Mouse (Mus musculus): ENCODE measurements at regions not wholly inside any gene's neighbourhood (a gene's known extent, or its start where the extent isn't known, plus 50 kb on each side); places are given as distances from the start of the nearest gene placed in this dataset.
A peak's percentile ranks its signal among the peaks of the same experiment; 100 is the strongest.

DNA sequence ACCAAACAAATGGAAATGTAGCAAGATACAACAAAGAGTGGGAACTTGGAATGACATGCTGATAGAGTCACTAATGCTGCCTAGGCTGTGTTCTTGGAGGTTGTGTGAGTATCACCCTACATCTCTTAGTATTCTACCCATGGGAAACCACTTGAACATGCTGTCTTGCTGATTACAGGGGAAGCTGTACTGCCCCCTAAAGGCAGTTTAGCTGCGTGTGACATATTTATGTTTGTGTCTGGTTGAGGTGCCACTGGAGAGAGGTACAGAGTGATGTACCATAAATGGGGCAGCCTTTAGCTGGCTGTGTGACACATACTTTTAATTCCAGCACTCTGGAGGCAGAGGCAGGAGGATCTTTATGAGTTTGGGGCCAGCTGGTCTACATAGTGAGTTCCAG lies 73.0 kb upstream of the Vps8 start:
- H3K9ac ChIP-seq (ENCODE audit: low read depth, low read length): no peak overlapping the region
- H3K4me3 ChIP-seq (ENCODE audit: low read depth, low read length): no peak overlapping the region
- no peaks in the 10 kb centered on the region for H3K27me3 ChIP-seq (replicated peaks; ENCODE audit: control insufficient read depth, insufficient read depth, low read length)
- 61% methylated on average over 1 of the region's 1 CpGs for WGBS
- no peaks in the 10 kb centered on the region for H3K36me3 ChIP-seq (ENCODE audit: control insufficient read depth, insufficient read depth, low read length)
- peaks cover 17% of the 10 kb centered on the region; the same call in 1 of the 2 replicates for H3K4me1 ChIP-seq (ENCODE audit: control insufficient read depth, insufficient read depth, low read length)
- no peak overlapping the region for H3K4me2 ChIP-seq (ENCODE audit: low read depth, low read length)
- DNase-seq (ENCODE audit: low spot score): no peak
- no peak overlapping the region for H3K27ac ChIP-seq (replicated peaks; ENCODE audit: low read depth, low read length)
- no peaks in the 10 kb centered on the region for H3K9me3 ChIP-seq (ENCODE audit: control insufficient read depth, low read length)
- no peak for ATAC-seq (ENCODE audit: low read depth)

DNA sequence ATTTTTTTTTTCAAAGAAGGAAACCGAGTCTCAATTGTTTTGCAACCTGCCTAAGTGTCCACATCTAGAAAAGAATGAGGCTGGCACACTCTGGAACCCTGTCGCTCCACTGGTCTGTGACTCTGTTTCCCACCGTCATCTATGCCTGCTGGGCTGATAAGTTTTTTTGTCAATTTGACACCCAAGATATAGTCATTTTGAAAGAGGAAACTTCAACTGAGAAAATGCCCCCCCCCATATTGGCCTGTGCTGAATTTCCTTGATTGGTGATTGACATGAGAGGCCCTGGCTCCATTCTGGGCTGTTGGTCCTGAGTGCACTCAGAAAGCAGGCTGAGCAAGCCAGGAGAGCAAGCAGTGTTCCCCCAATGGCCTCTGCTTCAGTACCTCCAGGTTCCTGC lies 71.6 kb upstream of the Vps8 start:
- ATAC-seq (ENCODE audit: low read depth) (no peak), DNase-seq (ENCODE audit: low spot score) (no peak)
- Histone ChIP-seq H3K36me3 (ENCODE audit: control insufficient read depth, insufficient read depth, low read length) (no peaks in the 10 kb centered on the region), H3K9ac (ENCODE audit: low read depth, low read length) (no peak overlapping the region), H3K4me2 (ENCODE audit: low read depth, low read length) (no peak overlapping the region), H3K4me1 (ENCODE audit: control insufficient read depth, insufficient read depth, low read length) (peaks cover 17% of the 10 kb centered on the region; the same call in 1 of the 2 replicates), H3K9me3 (ENCODE audit: control insufficient read depth, low read length) (no peaks in the 10 kb centered on the region), H3K27ac (replicated peaks; ENCODE audit: low read depth, low read length) (no peak overlapping the region), H3K4me3 (ENCODE audit: low read depth, low read length) (no peak overlapping the region), H3K27me3 (replicated peaks; ENCODE audit: control insufficient read depth, insufficient read depth, low read length) (no peaks in the 10 kb centered on the region)
- WGBS: 87% methylated on average over 3 of the region's 3 CpGs

DNA sequence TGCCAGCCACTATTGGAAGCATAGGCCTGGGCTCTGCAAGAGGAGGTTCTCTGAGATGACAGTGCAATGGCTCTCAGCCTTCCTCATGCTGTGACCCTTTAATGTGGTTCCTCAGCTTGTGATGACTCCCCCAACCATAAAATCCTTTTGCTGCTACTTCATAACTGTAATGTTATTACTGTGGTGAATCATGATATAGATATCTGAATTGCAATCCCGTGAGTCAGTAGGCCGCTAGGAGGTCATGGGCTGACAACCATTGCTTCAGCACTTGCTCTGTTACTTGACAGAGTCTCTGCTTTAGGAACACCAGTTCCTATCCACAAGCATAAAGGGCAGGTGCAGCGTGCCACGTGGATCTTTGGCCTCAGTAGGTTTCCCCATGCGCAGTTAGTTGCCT lies 69.8 kb upstream of the Vps8 start:
- WGBS: 40% methylated on average over 5 of the region's 5 CpGs
- no peak overlapping the region for H3K4me2 ChIP-seq (ENCODE audit: low read depth, low read length)
- ATAC-seq (ENCODE audit: low read depth): 0 out of 2 replicates have a peak, but pooled peaks have one; percentile 18

DNA sequence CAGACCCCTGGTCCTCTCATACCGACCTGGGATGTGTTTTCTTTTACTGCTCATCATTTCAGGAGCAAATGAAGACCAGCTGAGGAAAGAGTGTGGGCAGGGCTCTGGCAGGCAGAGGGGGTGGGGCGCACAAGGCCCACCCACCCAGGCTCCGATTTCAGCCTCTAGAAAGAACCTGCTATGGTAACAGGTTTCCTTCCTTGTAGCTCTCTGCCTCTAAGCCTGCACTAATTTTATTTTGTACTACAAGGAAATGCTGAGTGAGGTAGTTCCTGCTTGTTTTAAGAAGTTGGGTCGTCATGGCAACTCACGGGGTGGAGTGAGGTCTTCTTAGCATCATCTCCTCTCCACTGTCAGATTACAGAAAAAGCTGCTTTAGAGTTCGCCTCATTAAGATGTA lies 69.4 kb upstream of the Vps8 start:
- Histone ChIP-seq H3K27ac (replicated peaks; ENCODE audit: low read depth, low read length) (no peak overlapping the region), H3K36me3 (ENCODE audit: control insufficient read depth, insufficient read depth, low read length) (no peaks in the 10 kb centered on the region), H3K4me1 (ENCODE audit: control insufficient read depth, insufficient read depth, low read length) (0 out of 2 replicates have a peak, but pooled peaks cover 9% of the 10 kb centered on the region), H3K9me3 (ENCODE audit: control insufficient read depth, low read length) (no peaks in the 10 kb centered on the region), H3K9ac (ENCODE audit: low read depth, low read length) (no peak overlapping the region), H3K4me3 (ENCODE audit: low read depth, low read length) (no peak overlapping the region), H3K27me3 (replicated peaks; ENCODE audit: control insufficient read depth, insufficient read depth, low read length) (no peaks in the 10 kb centered on the region), H3K4me2 (ENCODE audit: low read depth, low read length) (no peak overlapping the region)
- 7% methylated on average over 6 of the region's 6 CpGs for WGBS
- peak; percentile 82 for DNase-seq (ENCODE audit: low spot score)
- peak; percentile 88 for ATAC-seq (ENCODE audit: low read depth)

More for the DNA sequence above, 69.8 kb upstream of the Vps8 start:
- no peaks in the 10 kb centered on the region for H3K27me3 ChIP-seq (replicated peaks; ENCODE audit: control insufficient read depth, insufficient read depth, low read length)
- H3K9ac ChIP-seq (ENCODE audit: low read depth, low read length): no peak overlapping the region
- no peaks in the 10 kb centered on the region for H3K36me3 ChIP-seq (ENCODE audit: control insufficient read depth, insufficient read depth, low read length)
- H3K4me3 ChIP-seq (ENCODE audit: low read depth, low read length): no peak overlapping the region
- H3K4me1 ChIP-seq (ENCODE audit: control insufficient read depth, insufficient read depth, low read length): peaks cover 13% of the 10 kb centered on the region; the same call in 1 of the 2 replicates
- no peak for DNase-seq (ENCODE audit: low spot score)
- no peaks in the 10 kb centered on the region for H3K9me3 ChIP-seq (ENCODE audit: control insufficient read depth, low read length)
- no peak overlapping the region for H3K27ac ChIP-seq (replicated peaks; ENCODE audit: low read depth, low read length)

DNA sequence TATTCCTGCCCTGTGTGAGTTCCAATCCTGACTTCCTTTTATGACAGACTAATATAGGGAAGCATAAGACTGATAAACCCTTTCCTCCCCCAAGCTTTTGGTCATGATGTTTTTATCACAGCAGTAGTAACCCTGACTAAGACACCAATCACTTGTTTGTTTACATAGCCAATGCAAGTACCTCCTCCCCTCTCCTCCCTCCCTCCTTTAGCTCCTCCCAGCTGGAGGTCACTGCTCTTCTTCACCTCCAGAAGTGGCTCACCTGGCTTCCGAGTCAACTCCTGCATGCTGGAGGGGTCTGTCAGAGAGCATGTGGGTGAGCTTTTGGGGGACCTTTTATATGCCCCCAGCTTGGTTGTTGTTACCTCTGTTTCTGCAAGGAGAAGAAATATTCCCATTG lies 67.3 kb upstream of the Vps8 start:
- Histone ChIP-seq H3K9ac (ENCODE audit: low read depth, low read length) (no peak overlapping the region), H3K9me3 (ENCODE audit: control insufficient read depth, low read length) (no peaks in the 10 kb centered on the region), H3K4me1 (ENCODE audit: control insufficient read depth, insufficient read depth, low read length) (0 out of 2 replicates have a peak, but pooled peaks cover 9% of the 10 kb centered on the region), H3K4me3 (ENCODE audit: low read depth, low read length) (no peak overlapping the region), H3K36me3 (ENCODE audit: control insufficient read depth, insufficient read depth, low read length) (no peaks in the 10 kb centered on the region), H3K27me3 (replicated peaks; ENCODE audit: control insufficient read depth, insufficient read depth, low read length) (no peaks in the 10 kb centered on the region), H3K27ac (replicated peaks; ENCODE audit: low read depth, low read length) (no peak overlapping the region), H3K4me2 (ENCODE audit: low read depth, low read length) (no peak overlapping the region)
- DNase-seq (ENCODE audit: low spot score) (no peak), ATAC-seq (ENCODE audit: low read depth) (no peak)
- 72% methylated on average over 1 of the region's 1 CpGs for WGBS

DNA sequence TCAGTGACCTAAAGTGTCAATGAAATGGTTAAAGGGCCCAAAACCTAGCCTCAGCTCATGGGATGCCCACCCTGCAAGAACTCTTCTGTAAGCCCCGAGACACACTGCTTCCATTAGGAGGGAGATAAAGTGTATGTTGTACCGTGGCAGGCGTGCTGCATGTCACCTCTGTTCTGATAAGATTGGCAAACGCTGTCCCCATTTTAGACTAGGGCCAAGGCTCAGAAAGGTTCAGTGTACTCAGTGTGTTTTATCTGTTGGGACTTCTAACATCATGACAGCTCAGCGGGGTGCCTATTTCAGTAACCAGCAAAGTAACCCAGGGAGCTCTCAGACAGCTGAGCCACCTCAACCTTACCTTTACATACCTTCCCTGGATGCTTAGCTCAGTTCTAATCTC lies 65.5 kb upstream of the Vps8 start:
- no peak for DNase-seq (ENCODE audit: low spot score)
- WGBS: 61% methylated on average over 5 of the region's 5 CpGs
- no peak overlapping the region for H3K27ac ChIP-seq (replicated peaks; ENCODE audit: low read depth, low read length)
- H3K9me3 ChIP-seq (ENCODE audit: control insufficient read depth, low read length): no peaks in the 10 kb centered on the region
- no peaks in the 10 kb centered on the region for H3K27me3 ChIP-seq (replicated peaks; ENCODE audit: control insufficient read depth, insufficient read depth, low read length)
- H3K4me2 ChIP-seq (ENCODE audit: low read depth, low read length): no peak overlapping the region
- no peak for ATAC-seq (ENCODE audit: low read depth)
- no peak overlapping the region for H3K4me3 ChIP-seq (ENCODE audit: low read depth, low read length)
- 0 out of 2 replicates have a peak, but pooled peaks cover 9% of the 10 kb centered on the region for H3K4me1 ChIP-seq (ENCODE audit: control insufficient read depth, insufficient read depth, low read length)
- H3K9ac ChIP-seq (ENCODE audit: low read depth, low read length): no peak overlapping the region
- H3K36me3 ChIP-seq (ENCODE audit: control insufficient read depth, insufficient read depth, low read length): no peaks in the 10 kb centered on the region

DNA sequence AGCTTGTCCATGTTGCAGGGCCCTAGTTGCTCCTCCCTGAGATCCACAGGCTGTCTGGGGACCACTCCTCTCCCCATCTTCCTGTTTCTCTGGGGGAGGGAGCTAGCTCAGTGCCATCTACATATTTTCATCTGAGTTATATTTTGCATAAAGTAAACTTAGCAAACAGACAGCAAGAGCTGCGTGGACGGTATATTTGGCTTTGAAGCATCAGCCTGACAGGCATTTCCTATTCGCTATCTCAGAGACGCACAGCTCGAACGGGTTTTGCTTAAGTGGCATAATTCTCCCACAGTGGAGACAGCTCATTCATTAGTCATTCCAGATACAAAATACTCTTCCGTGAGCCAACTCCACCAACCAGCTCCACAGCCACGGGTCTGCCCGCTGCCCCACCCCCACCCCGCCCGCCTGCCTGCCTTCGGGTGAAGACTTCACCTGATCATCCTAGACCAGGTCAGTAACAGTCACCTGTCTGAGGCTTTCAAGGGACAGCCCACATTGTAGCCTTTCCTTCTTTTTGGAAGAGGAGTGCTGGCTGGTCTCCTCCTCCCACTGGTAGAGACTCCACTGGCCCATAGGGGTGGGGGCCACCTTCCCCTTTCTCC lies 64.5 kb upstream of the Vps8 start:
- H3K9me3 ChIP-seq (ENCODE audit: control insufficient read depth, low read length): no peaks in the 10 kb centered on the region
- no peaks in the 10 kb centered on the region for H3K27me3 ChIP-seq (replicated peaks; ENCODE audit: control insufficient read depth, insufficient read depth, low read length)
- no peak overlapping the region for H3K27ac ChIP-seq (replicated peaks; ENCODE audit: low read depth, low read length)
- no peak for ATAC-seq (ENCODE audit: low read depth)
- H3K4me3 ChIP-seq (ENCODE audit: low read depth, low read length): no peak overlapping the region
- WGBS: 56% methylated on average over 12 of the region's 12 CpGs
- H3K4me1 ChIP-seq (ENCODE audit: control insufficient read depth, insufficient read depth, low read length): 0 out of 2 replicates have a peak, but pooled peaks cover 4% of the 10 kb centered on the region
- no peak for DNase-seq (ENCODE audit: low spot score)
- no peak overlapping the region for H3K9ac ChIP-seq (ENCODE audit: low read depth, low read length)
- no peaks in the 10 kb centered on the region for H3K36me3 ChIP-seq (ENCODE audit: control insufficient read depth, insufficient read depth, low read length)
- H3K4me2 ChIP-seq (ENCODE audit: low read depth, low read length): no peak overlapping the region

DNA sequence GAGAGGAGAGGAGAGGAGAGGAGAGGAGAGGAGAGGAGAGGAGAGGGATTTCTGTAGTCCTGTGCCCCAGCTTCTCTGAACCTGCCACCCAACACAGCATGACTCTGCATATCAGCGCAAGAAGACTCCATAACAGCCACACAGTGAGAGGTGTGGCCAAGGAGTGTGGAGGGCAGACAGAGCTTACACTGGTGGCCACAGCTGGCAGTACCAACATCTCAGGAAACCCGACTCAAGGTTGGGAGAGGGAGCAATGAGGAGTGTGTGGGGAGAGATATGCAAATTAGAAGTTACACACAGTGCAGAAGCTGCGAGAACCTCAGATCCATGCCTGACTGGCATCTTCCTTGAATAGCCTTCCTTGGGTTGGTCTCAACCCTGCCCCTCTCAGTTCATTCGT lies 63.5 kb upstream of the Vps8 start:
- H3K9me3 ChIP-seq (ENCODE audit: control insufficient read depth, low read length): no peaks in the 10 kb centered on the region
- 66% methylated on average over 4 of the region's 4 CpGs for WGBS
- no peaks in the 10 kb centered on the region for H3K36me3 ChIP-seq (ENCODE audit: control insufficient read depth, insufficient read depth, low read length)
- no peaks in the 10 kb centered on the region for H3K27me3 ChIP-seq (replicated peaks; ENCODE audit: control insufficient read depth, insufficient read depth, low read length)
- no peak overlapping the region for H3K4me2 ChIP-seq (ENCODE audit: low read depth, low read length)
- DNase-seq (ENCODE audit: low spot score): no peak
- H3K27ac ChIP-seq (replicated peaks; ENCODE audit: low read depth, low read length): no peak overlapping the region
- H3K4me3 ChIP-seq (ENCODE audit: low read depth, low read length): no peak overlapping the region
- no peak for ATAC-seq (ENCODE audit: low read depth)
- peaks cover 8% of the 10 kb centered on the region; the same call in 1 of the 2 replicates for H3K4me1 ChIP-seq (ENCODE audit: control insufficient read depth, insufficient read depth, low read length)
- H3K9ac ChIP-seq (ENCODE audit: low read depth, low read length): no peak overlapping the region

DNA sequence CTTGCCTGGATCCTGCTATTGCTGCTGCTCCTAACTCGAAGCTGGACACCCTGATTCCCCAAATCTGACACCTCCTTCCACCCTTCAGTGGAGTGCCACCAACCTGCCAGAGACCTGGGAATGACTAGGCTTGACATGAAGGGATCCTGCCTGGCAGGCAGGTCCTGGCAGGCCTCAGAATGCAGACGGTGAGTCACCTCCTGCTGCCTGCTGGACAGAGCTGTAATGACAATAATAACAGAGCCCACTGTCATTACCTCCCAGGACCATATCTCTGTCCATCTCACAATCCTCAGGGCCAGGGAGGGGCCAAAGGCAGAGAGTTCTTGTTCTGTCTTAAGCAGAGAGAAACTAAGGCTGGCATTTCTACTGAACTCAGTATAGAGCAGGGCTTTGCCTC lies 61.5 kb upstream of the Vps8 start:
- ATAC-seq (ENCODE audit: low read depth): no peak
- DNase-seq (ENCODE audit: low spot score): no peak
- H3K4me1 ChIP-seq (ENCODE audit: control insufficient read depth, insufficient read depth, low read length): peaks cover 12% of the 10 kb centered on the region; the same call in 1 of the 2 replicates
- no peak overlapping the region for H3K4me3 ChIP-seq (ENCODE audit: low read depth, low read length)
- H3K27me3 ChIP-seq (replicated peaks; ENCODE audit: control insufficient read depth, insufficient read depth, low read length): no peaks in the 10 kb centered on the region
- H3K9me3 ChIP-seq (ENCODE audit: control insufficient read depth, low read length): no peaks in the 10 kb centered on the region
- H3K9ac ChIP-seq (ENCODE audit: low read depth, low read length): no peak overlapping the region
- 39% methylated on average over 2 of the region's 2 CpGs for WGBS
- H3K27ac ChIP-seq (replicated peaks; ENCODE audit: low read depth, low read length): no peak overlapping the region
- H3K36me3 ChIP-seq (ENCODE audit: control insufficient read depth, insufficient read depth, low read length): no peaks in the 10 kb centered on the region
- no peak overlapping the region for H3K4me2 ChIP-seq (ENCODE audit: low read depth, low read length)
